Mouse (Mus musculus) neural tube, embryonic 14.5 days (tissue): ENCODE measurements around the gene Anxa2. TPM values are rescaled to one million over a fixed set of nuclear protein-coding genes. Genes with fewer than 3 reads are reported as not detected.

ENCODE experiments used
- ATAC-seq: fragments of 200-750 bp; cut with Nextera tagmentation; 2 replicates; pipeline ENCODE4 v1.8.0; 2017; ENCODE audit warnings: low read depth, mild to moderate bottlenecking, moderate TSS enrichment, moderate library complexity
- H3K27ac ChIP-seq: fragments of 300-500 bp; sonication (generic); 2 replicates; pipeline ENCODE4 v1.5.1; 2014; ENCODE audit warnings: low read depth, mild to moderate bottlenecking, control low read depth, low read length, moderate library complexity, mixed read lengths
- H3K27me3 ChIP-seq: fragments of 300-500 bp; sonication (generic); 2 replicates; pipeline ENCODE4 v1.6.1; 2014; ENCODE audit warnings: low read length; ENCODE audit not compliant: control insufficient read depth, insufficient read depth
- H3K36me3 ChIP-seq: fragments of 300-500 bp; sonication (generic); 2 replicates; pipeline ENCODE4 v1.6.1; 2014; ENCODE audit warnings: low read length, mixed read lengths; ENCODE audit not compliant: control insufficient read depth, insufficient read depth
- H3K4me1 ChIP-seq: fragments of 300-500 bp; sonication (generic); 2 replicates; pipeline ENCODE4 v1.6.1; 2014; ENCODE audit warnings: low read length; ENCODE audit not compliant: control insufficient read depth, insufficient read depth
- H3K4me2 ChIP-seq: fragments of 300-500 bp; sonication (generic); 2 replicates; pipeline ENCODE4 v1.6.1; 2014; ENCODE audit warnings: mild to moderate bottlenecking, low read depth, low read length, control low read depth
- H3K4me3 ChIP-seq: fragments of 300-500 bp; sonication (generic); 2 replicates; pipeline ENCODE4 v1.5.1; 2014; ENCODE audit warnings: low read depth, low read length, control low read depth, mixed read lengths
- H3K9ac ChIP-seq: fragments of 300-500 bp; sonication (generic); replicated peaks from 2 replicates; pipeline ENCODE4 v1.6.1; 2014; ENCODE audit warnings: low read depth, mild to moderate bottlenecking, control low read depth, low read length, mixed read lengths
- H3K9me3 ChIP-seq: fragments of 300-500 bp; sonication (generic); 2 replicates; pipeline ENCODE4 v1.6.1; 2016; ENCODE audit warnings: low read length; ENCODE audit not compliant: control insufficient read depth
- WGBS: fragments of 180-500 bp; shearing (Covaris S2); extraction: QIAGEN DNeasy Blood & Tissue Kit; methylation state at CpG from one replicate; pipeline ENCODE4 v1.1.7; 2014; 5-methylcytosine and 5-hydroxymethylcytosine counted together
- polyA plus RNA-seq: library from polyadenylated mRNA; unstranded; fragments of >200 nt; fragmentation: Nextera tagmentation; extraction: Ambion mirVana; gene quantifications from 2 replicates; pipeline ENCODE4 v1.2.1, GENCODE M21; 2014

The Anxa2 gene
- polyA plus RNA-seq, 1 experiment from 2014 or later, result 81.0 TPM

- WGBS, result 10% methylated on average over 9 of the region's 9 CpGs
Measured at GRCm38 (mm10) chr9:69468991-69469390, 15.6 kb downstream of the Anxa2 start.

GRCm38 (mm10) chr9:69470362-69470761 is 16.9 kb downstream of the Anxa2 start:
- ATAC-seq, result no peak
- H3K27me3 ChIP-seq, result no peaks in the 10 kb centered on the region
- peaks cover 7% of the 10 kb centered on the region; the same call in 1 of the 2 replicates for H3K4me1 ChIP-seq
- H3K27ac ChIP-seq, result no peak overlapping the region
- no peaks in the 10 kb centered on the region for H3K36me3 ChIP-seq
- no peak overlapping the region for H3K4me3 ChIP-seq
- H3K9me3 ChIP-seq, result no peaks in the 10 kb centered on the region
- no peak overlapping the region for H3K4me2 ChIP-seq
- H3K9ac ChIP-seq, result no peak overlapping the region
- WGBS, result 66% methylated on average over 5 of the region's 5 CpGs

More at GRCm38 (mm10) chr9:69468991-69469390, 15.6 kb downstream of the Anxa2 start:
- no peak overlapping the region for H3K9ac ChIP-seq
- ATAC-seq, result peak; percentile 61; the same call in 1 of the 2 replicates
- H3K36me3 ChIP-seq, result no peaks in the 10 kb centered on the region
- H3K4me1 ChIP-seq, result peaks cover 7% of the 10 kb centered on the region; the same call in 1 of the 2 replicates
- H3K4me2 ChIP-seq, result no peak overlapping the region
- H3K4me3 ChIP-seq, result no peak overlapping the region
- H3K27ac ChIP-seq, result no peak overlapping the region
- H3K27me3 ChIP-seq, result no peaks in the 10 kb centered on the region
- H3K9me3 ChIP-seq, result no peaks in the 10 kb centered on the region

- no peak overlapping the region for H3K4me3 ChIP-seq
- no peak overlapping the region for H3K27ac ChIP-seq
- ATAC-seq, result no peak
- H3K9me3 ChIP-seq, result no peaks in the 10 kb centered on the region
- H3K9ac ChIP-seq, result no peak overlapping the region
- H3K36me3 ChIP-seq, result no peaks in the 10 kb centered on the region
- peaks cover 7% of the 10 kb centered on the region; the same call in 1 of the 2 replicates for H3K4me1 ChIP-seq
- WGBS, result 26% methylated on average over 6 of the region's 6 CpGs
- H3K4me2 ChIP-seq, result no peak overlapping the region
- no peaks in the 10 kb centered on the region for H3K27me3 ChIP-seq
Measured at GRCm38 (mm10) chr9:69470921-69471320, 17.5 kb downstream of the Anxa2 start.

- H3K9me3 ChIP-seq, result no peaks in the 10 kb centered on the region
- no peak overlapping the region for H3K4me2 ChIP-seq
- H3K27me3 ChIP-seq, result no peaks in the 10 kb centered on the region
- peaks cover 7% of the 10 kb centered on the region; the same call in 1 of the 2 replicates for H3K4me1 ChIP-seq
- 80% methylated on average over 6 of the region's 6 CpGs for WGBS
- H3K4me3 ChIP-seq, result no peak overlapping the region
- H3K27ac ChIP-seq, result no peak overlapping the region
- H3K9ac ChIP-seq, result no peak overlapping the region
- no peak for ATAC-seq
- H3K36me3 ChIP-seq, result no peaks in the 10 kb centered on the region
Measured at GRCm38 (mm10) chr9:69472724-69473123, 19.3 kb downstream of the Anxa2 start.

GRCm38 (mm10) chr9:69475873-69476272 is 22.5 kb downstream of the Anxa2 start:
- ATAC-seq, result no peak
- WGBS, result 81% methylated on average over 6 of the region's 6 CpGs
- Histone ChIP-seq H3K36me3 (no peaks in the 10 kb centered on the region), H3K27me3 (no peaks in the 10 kb centered on the region), H3K4me3 (no peak overlapping the region), H3K9me3 (no peaks in the 10 kb centered on the region), H3K9ac (no peak overlapping the region), H3K4me1 (0 out of 2 replicates have a peak, but pooled peaks cover 2% of the 10 kb centered on the region), H3K27ac (no peak overlapping the region), H3K4me2 (no peak overlapping the region)

GRCm38 (mm10) chr9:69477195-69477823 is 23.9 kb downstream of the Anxa2 start:
- WGBS, result 51% methylated on average over 14 of the region's 14 CpGs
- Histone ChIP-seq H3K36me3 (no peaks in the 10 kb centered on the region), H3K4me2 (no peak overlapping the region), H3K27me3 (no peaks in the 10 kb centered on the region), H3K4me3 (no peak overlapping the region), H3K27ac (no peak overlapping the region), H3K9ac (no peak overlapping the region), H3K4me1 (no peaks in the 10 kb centered on the region), H3K9me3 (no peaks in the 10 kb centered on the region)
- ATAC-seq, result no peak; the same call in 1 of the 2 replicates

- no peak for ATAC-seq
- Histone ChIP-seq H3K4me1 (no peaks in the 10 kb centered on the region), H3K27me3 (no peaks in the 10 kb centered on the region), H3K9me3 (no peaks in the 10 kb centered on the region), H3K4me2 (no peak overlapping the region), H3K4me3 (no peak overlapping the region), H3K27ac (no peak overlapping the region), H3K9ac (no peak overlapping the region), H3K36me3 (no peaks in the 10 kb centered on the region)
- WGBS, result 66% methylated on average over 6 of the region's 6 CpGs
Measured at GRCm38 (mm10) chr9:69477824-69478222, 24.4 kb downstream of the Anxa2 start.

- Histone ChIP-seq H3K9me3 (no peaks in the 10 kb centered on the region), H3K4me3 (no peak overlapping the region), H3K36me3 (no peaks in the 10 kb centered on the region), H3K27ac (no peak overlapping the region), H3K4me1 (no peaks in the 10 kb centered on the region), H3K4me2 (no peak overlapping the region), H3K27me3 (no peaks in the 10 kb centered on the region), H3K9ac (no peak overlapping the region; the same call in 1 of the 2 replicates)
- no peak for ATAC-seq
- 0% methylated on average over 1 of the region's 1 CpGs for WGBS
Measured at GRCm38 (mm10) chr9:69480344-69480743, 26.9 kb downstream of the Anxa2 start.

GRCm38 (mm10) chr9:69483811-69484210 is 30.4 kb downstream of the Anxa2 start:
- 62% methylated on average over 12 of the region's 12 CpGs for WGBS
- ATAC-seq, result no peak
- no peak overlapping the region for H3K4me2 ChIP-seq
- no peaks in the 10 kb centered on the region for H3K9me3 ChIP-seq
- no peak overlapping the region for H3K27ac ChIP-seq
- no peaks in the 10 kb centered on the region for H3K4me1 ChIP-seq
- H3K4me3 ChIP-seq, result no peak overlapping the region
- H3K36me3 ChIP-seq, result no peaks in the 10 kb centered on the region
- no peak overlapping the region for H3K9ac ChIP-seq
- H3K27me3 ChIP-seq, result no peaks in the 10 kb centered on the region
